Mouse (Mus musculus) inflammation-experienced regulatory T-cells, adult 6 months (primary cell): ENCODE data around the gene Fam120a. TPM values are rescaled to one million over a fixed set of nuclear protein-coding genes. Genes with fewer than 3 reads are reported as not detected.

ENCODE experiments used
- ATAC-seq: one replicate; pipeline ENCODE4 v1.8.0; 2017
- polyA plus RNA-seq, 3 experiments: library from polyadenylated mRNA; unstranded; fragments of 100-300 nt; shearing (Covaris generic); gene quantifications; one replicate each; pipeline ENCODE4 v1.2.1; 2017

Gene Fam120a
- polyA plus RNA-seq, 3 experiments from 2014 or later, result 30.1 to 34.4 (median 31.5) TPM

GRCm38 (mm10) chr13:48851719-48852118 is 116.1 kb downstream of the Fam120a start:
- no peak for ATAC-seq

- ATAC-seq, result no peak
Observed at GRCm38 (mm10) chr13:48850771-48851170, 117.0 kb downstream of the Fam120a start.

- ATAC-seq, result no peak
Observed at GRCm38 (mm10) chr13:48850326-48850725, 117.5 kb downstream of the Fam120a start.

GRCm38 (mm10) chr13:48849155-48849554 is 118.7 kb downstream of the Fam120a start:
- no peak for ATAC-seq

GRCm38 (mm10) chr13:48845308-48845707 is 122.5 kb downstream of the Fam120a start:
- ATAC-seq, result peak; percentile 35

GRCm38 (mm10) chr13:48843530-48843929 is 124.3 kb downstream of the Fam120a start:
- ATAC-seq, result no peak

- peak; percentile 44 for ATAC-seq
Observed at GRCm38 (mm10) chr13:48841905-48842592, 125.8 kb downstream of the Fam120a start.

GRCm38 (mm10) chr13:48838284-48838683 is 129.5 kb downstream of the Fam120a start:
- ATAC-seq, result no peak

GRCm38 (mm10) chr13:48837537-48837936 is 130.3 kb downstream of the Fam120a start:
- ATAC-seq, result no peak

- ATAC-seq, result no peak
Observed at GRCm38 (mm10) chr13:48830528-48831250, 137.1 kb downstream of the Fam120a start.

GRCm38 (mm10) chr13:48829780-48830179 is 138.0 kb downstream of the Fam120a start:
- no peak for ATAC-seq

Other genes with a start within 250 kb of the Fam120a start
- gene Phf2, start 96.9 kb downstream of the Fam120a start, polyA plus RNA-seq, result 1 to 10 TPM; 2.4 to 3.7 (median 3.0) TPM
- gene Wnk2, start 180.0 kb upstream of the Fam120a start, polyA plus RNA-seq, result not detected
- gene Ninj1, start 219.5 kb upstream of the Fam120a start, polyA plus RNA-seq, result 10 to 100 TPM; 19.6 to 30.9 (median 29.4) TPM
- gene Card19, start 248.0 kb upstream of the Fam120a start, polyA plus RNA-seq, result 10 to 100 TPM; 58.3 to 83.2 (median 61.4) TPM